Comparison of ENCODE assay signal across 35 mouse cellular contexts in genomic region chr4:134108196-134108595, GRCm38 (mm10). TPM values are rescaled to one million over a fixed set of nuclear protein-coding genes. Genes with fewer than 3 reads are reported as not detected.
DNase-seq lines count a peak whose midpoint lies in the region; ATAC-seq and TF ChIP-seq lines count a peak whose summit lies in the region.
"Had no signal": no experiment of that assay in that cellular context is flagged by ENCODE, and none has a peak within 500 bp of the region (broad histone marks: within the 10 kb centered on the region; RNA-seq: fewer than 3 reads in every experiment).

No protein-coding gene starts in this region.

- peaks cover 48% of the 10 kb centered on the region for H3K4me1 ChIP-seq in hindbrain, embryonic 10.5 days (replicated peaks)
- H3K4me1 ChIP-seq in hindbrain, postnatal 0 days (ENCODE audit: insufficient read depth, low read length): no peaks in the 10 kb centered on the region
- H3K4me1 ChIP-seq in lung, postnatal 0 days (ENCODE audit: insufficient read depth, low read depth, low read length): no peaks in the 10 kb centered on the region; the same call in 1 of the 2 replicates
- peaks cover 19 to 42% of the 10 kb centered on the region in 2 experiments; a peak in 3 of 4 replicates for H3K4me1 ChIP-seq in ES-E14 (ENCODE audit: control insufficient read depth in 2 of 2, insufficient read depth in 2 of 2, low read length in 2 of 2, poor library complexity in 1 of 2)
- H3K4me1 ChIP-seq in limb, embryonic 10.5 days: peaks cover 32% of the 10 kb centered on the region
- H3K4me1 ChIP-seq in forebrain, embryonic 15.5 days: peaks cover 2% of the 10 kb centered on the region; the same call in 1 of the 2 replicates

- H3K27me3 ChIP-seq in hindbrain, embryonic 10.5 days (ENCODE audit: insufficient read depth, poor library complexity, severe bottlenecking): no peaks in the 10 kb centered on the region
- no peaks in the 10 kb centered on the region for H3K27me3 ChIP-seq in hindbrain, postnatal 0 days (ENCODE audit: insufficient read depth, low read length)
- H3K27me3 ChIP-seq in lung, postnatal 0 days (replicated peaks; ENCODE audit: insufficient read depth, low read length): no peaks in the 10 kb centered on the region
- no peaks in the 10 kb centered on the region for H3K27me3 ChIP-seq in limb, embryonic 10.5 days (ENCODE audit: low read depth, poor library complexity, severe bottlenecking)
- no peaks in the 10 kb centered on the region for H3K27me3 ChIP-seq in forebrain, embryonic 15.5 days
- H3K27me3 ChIP-seq: limb, embryonic 13.5 days; midbrain, embryonic 12.5 days; neural tube, embryonic 13.5 days had no signal

- no peak for TF ChIP-seq CTCF in hindbrain, postnatal 0 days (IDR thresholded peaks at IDR 0.05; ENCODE audit: low read depth)
- TF ChIP-seq CTCF in lung, postnatal 0 days (IDR thresholded peaks at IDR 0.05): no peak

- no peak for TF ChIP-seq EP300 in lung, postnatal 0 days (IDR thresholded peaks at IDR 0.05)

- no peak overlapping the region for H3K9ac ChIP-seq in hindbrain, postnatal 0 days (replicated peaks; ENCODE audit: low read length)
- H3K9ac ChIP-seq in lung, postnatal 0 days (replicated peaks; ENCODE audit: low read depth): no peak overlapping the region
- 0 out of 2 replicates have a peak overlapping the region, but pooled peaks have one; percentile 16 for H3K9ac ChIP-seq in ES-E14 (ENCODE audit: insufficient read depth, low read depth, low read length, poor library complexity, severe bottlenecking)
- H3K9ac ChIP-seq in forebrain, embryonic 15.5 days (replicated peaks): no peak overlapping the region
- H3K9ac ChIP-seq: hindbrain, embryonic 14.5 days; limb, embryonic 13.5 days; midbrain, embryonic 12.5 days; neural tube, embryonic 13.5 days had no signal

- DNase-seq in hindbrain, embryonic 10.5 days (ENCODE audit: low spot score): no peak
- DNase-seq in hindbrain, postnatal 0 days (ENCODE audit: low spot score): no peak
- peak; percentile 28 for DNase-seq in lung, postnatal 0 days (ENCODE audit: low spot score)
- DNase-seq in lung, postnatal 4 days: no peak
- DNase-seq in ES-E14 (ENCODE audit: low read depth, low spot score): no peak
- no peak for DNase-seq in limb, embryonic 10.5 days (ENCODE audit: low spot score)
- no peak for DNase-seq in urinary bladder, postnatal 25 days (ENCODE audit: low spot score)
- DNase-seq: adrenal gland, postnatal 14 days; cerebellum, adult 11 months; cerebellum, adult 9-10 months; cerebellum, postnatal 36 days; heart, postnatal 36 days; kidney, adult 2 months; kidney, postnatal 36 days; lung, postnatal 10 days; right cerebral cortex, postnatal 4 days; thymus, adult 2 months; thymus, postnatal 36 days had no signal

- 46% methylated on average over 5 of the region's 5 CpGs for WGBS in hindbrain, embryonic 10.5 days
- 67% methylated on average over 5 of the region's 5 CpGs for WGBS in hindbrain, postnatal 0 days
- 16% methylated on average over 5 of the region's 5 CpGs for WGBS in lung, postnatal 0 days
- WGBS in limb, embryonic 10.5 days: 23% methylated on average over 5 of the region's 5 CpGs
- 62% methylated on average over 5 of the region's 5 CpGs for WGBS in forebrain, embryonic 15.5 days

- no peaks in the 10 kb centered on the region for H3K36me3 ChIP-seq in hindbrain, embryonic 10.5 days
- no peaks in the 10 kb centered on the region for H3K36me3 ChIP-seq in hindbrain, postnatal 0 days (ENCODE audit: insufficient read depth, low read length)
- H3K36me3 ChIP-seq in lung, postnatal 0 days (ENCODE audit: insufficient read depth, low read length): no peaks in the 10 kb centered on the region
- no peaks in the 10 kb centered on the region for H3K36me3 ChIP-seq in ES-E14 (ENCODE audit: control insufficient read depth, insufficient read depth, low read length, poor library complexity, severe bottlenecking)
- no peaks in the 10 kb centered on the region for H3K36me3 ChIP-seq in limb, embryonic 10.5 days
- no peaks in the 10 kb centered on the region for H3K36me3 ChIP-seq in forebrain, embryonic 15.5 days
- H3K36me3 ChIP-seq: limb, embryonic 13.5 days; midbrain, embryonic 12.5 days; neural tube, embryonic 13.5 days had no signal

- peak overlapping the region; percentile 56; the same call in 1 of the 2 replicates for H3K27ac ChIP-seq in hindbrain, embryonic 10.5 days
- no peak overlapping the region for H3K27ac ChIP-seq in hindbrain, postnatal 0 days
- no peak overlapping the region for H3K27ac ChIP-seq in lung, postnatal 0 days (ENCODE audit: low read length)
- H3K27ac ChIP-seq in ES-E14 (ENCODE audit: insufficient read depth, low read depth, low read length, poor library complexity, severe bottlenecking): no peak overlapping the region
- H3K27ac ChIP-seq in limb, embryonic 10.5 days: peak overlapping the region; percentile 36; the same call in 1 of the 2 replicates
- H3K27ac ChIP-seq in forebrain, embryonic 15.5 days (replicated peaks): no peak overlapping the region
- H3K27ac ChIP-seq: hindbrain, embryonic 14.5 days; limb, embryonic 13.5 days; midbrain, embryonic 12.5 days; neural tube, embryonic 13.5 days had no signal

- no peak overlapping the region for H3K4me2 ChIP-seq in hindbrain, postnatal 0 days (ENCODE audit: low read depth, low read length)
- H3K4me2 ChIP-seq in lung, postnatal 0 days (replicated peaks; ENCODE audit: low read depth, low read length): no peak overlapping the region
- no peak overlapping the region for H3K4me2 ChIP-seq in forebrain, embryonic 15.5 days (replicated peaks)
- H3K4me2 ChIP-seq: hindbrain, embryonic 14.5 days; limb, embryonic 13.5 days; liver, embryonic 11.5 days; midbrain, embryonic 12.5 days; neural tube, embryonic 13.5 days had no signal

- no peak for ATAC-seq in hindbrain, postnatal 0 days
- peak; percentile 54 for ATAC-seq in lung, postnatal 0 days
- ATAC-seq in forebrain, embryonic 15.5 days (replicated peaks): no peak
- ATAC-seq: CD4-positive, CD25-positive, alpha-beta regulatory T cell, adult 4 months; forebrain, embryonic 14.5 days had no signal

- H3K9me3 ChIP-seq in hindbrain, embryonic 10.5 days: no peaks in the 10 kb centered on the region
- H3K9me3 ChIP-seq in hindbrain, postnatal 0 days (ENCODE audit: low read length): no peaks in the 10 kb centered on the region
- no peaks in the 10 kb centered on the region for H3K9me3 ChIP-seq in lung, postnatal 0 days (ENCODE audit: low read length)
- no peaks in the 10 kb centered on the region for H3K9me3 ChIP-seq in ES-E14 (ENCODE audit: control insufficient read depth, insufficient read depth, low read depth, low read length)
- no peaks in the 10 kb centered on the region for H3K9me3 ChIP-seq in limb, embryonic 10.5 days (replicated peaks)
- no peaks in the 10 kb centered on the region for H3K9me3 ChIP-seq in forebrain, embryonic 15.5 days
- H3K9me3 ChIP-seq: G1E; limb, embryonic 13.5 days; midbrain, embryonic 12.5 days; neural tube, embryonic 13.5 days had no signal

- no peak overlapping the region for H3K4me3 ChIP-seq in hindbrain, embryonic 10.5 days
- H3K4me3 ChIP-seq in hindbrain, postnatal 0 days (ENCODE audit: low read length): no peak overlapping the region
- H3K4me3 ChIP-seq in lung, postnatal 0 days (ENCODE audit: low read depth, low read length): no peak overlapping the region
- H3K4me3 ChIP-seq in ES-E14 (ENCODE audit: insufficient read depth in 1 of 2, low read depth in 1 of 2, low read length in 2 of 2, poor library complexity in 1 of 2, severe bottlenecking in 1 of 2): no peak overlapping the region
- H3K4me3 ChIP-seq in limb, embryonic 10.5 days: no peak overlapping the region
- no peak overlapping the region for H3K4me3 ChIP-seq in forebrain, embryonic 15.5 days
- H3K4me3 ChIP-seq: limb, embryonic 13.5 days; midbrain, embryonic 12.5 days; neural tube, embryonic 13.5 days had no signal

- in situ Hi-C loops in ES-E14 (cut with MboI; ENCODE audit: low sequenced_read_pairs in 2 of 2, unreplicated experiment in 2 of 2): no loop called here

RNA-seq across cellular contexts. Expression of gene Ubxn11, which starts 5.8 kb away (rescaled TPM):
- polyA plus RNA-seq in hindbrain, embryonic 10.5 days (2016; fragmentation: Nextera tagmentation; extraction: Ambion mirVana): 7.6 and 11.2 TPM in 2 replicates
- 3.5 and 8.9 TPM in 2 replicates for total RNA-seq in hindbrain, postnatal 0 days (2014; rRNA removed)
- polyA plus RNA-seq in hindbrain, postnatal 0 days (2015; fragmentation: Nextera tagmentation; extraction: Ambion mirVana): 14.0 and 14.6 TPM in 2 replicates
- 10.3 and 11.3 TPM in 2 replicates for polyA plus RNA-seq in lung, postnatal 0 days (2015; fragmentation: Nextera tagmentation; extraction: Ambion mirVana)
- total RNA-seq in ES-E14 (2012; rRNA removed): 12.4 and 23.3 TPM in 2 replicates
- 5.1 and 6.5 TPM in 2 replicates for polyA plus RNA-seq in limb, embryonic 10.5 days (2016; fragmentation: Nextera tagmentation; extraction: Ambion mirVana)
- polyA plus RNA-seq in forebrain, embryonic 15.5 days (2015; fragmentation: Nextera tagmentation; extraction: Ambion mirVana): 12.8 and 15.7 TPM in 2 replicates

RNA-seq across cellular contexts. Expression of gene Cd52, which starts 13.3 kb away (rescaled TPM):
- 5.3 and 5.5 TPM in 2 replicates for polyA plus RNA-seq in hindbrain, embryonic 10.5 days (2016; fragmentation: Nextera tagmentation; extraction: Ambion mirVana)
- total RNA-seq in hindbrain, postnatal 0 days (2014; rRNA removed): not detected in 2 replicates
- 2.7 TPM in 2 replicates for polyA plus RNA-seq in hindbrain, postnatal 0 days (2015; fragmentation: Nextera tagmentation; extraction: Ambion mirVana)
- polyA plus RNA-seq in lung, postnatal 0 days (2015; fragmentation: Nextera tagmentation; extraction: Ambion mirVana): 65.8 and 65.9 TPM in 2 replicates
- 1.5 and 13.0 TPM in 2 replicates for total RNA-seq in ES-E14 (2012; rRNA removed)
- polyA plus RNA-seq in limb, embryonic 10.5 days (2016; fragmentation: Nextera tagmentation; extraction: Ambion mirVana): 2.4 and 3.9 TPM in 2 replicates
- polyA plus RNA-seq in forebrain, embryonic 15.5 days (2015; fragmentation: Nextera tagmentation; extraction: Ambion mirVana): 1.5 and 1.9 TPM in 2 replicates

RNA-seq across cellular contexts. Expression of gene Sh3bgrl3, which starts 20.4 kb away (rescaled TPM):
- 333 and 386 TPM in 2 replicates for polyA plus RNA-seq in hindbrain, embryonic 10.5 days (2016; fragmentation: Nextera tagmentation; extraction: Ambion mirVana)
- total RNA-seq in hindbrain, postnatal 0 days (2014; rRNA removed): 220 and 259 TPM in 2 replicates
- 553 and 564 TPM in 2 replicates for polyA plus RNA-seq in hindbrain, postnatal 0 days (2015; fragmentation: Nextera tagmentation; extraction: Ambion mirVana)
- polyA plus RNA-seq in lung, postnatal 0 days (2015; fragmentation: Nextera tagmentation; extraction: Ambion mirVana): 476 and 513 TPM in 2 replicates
- total RNA-seq in ES-E14 (2012; rRNA removed): 87.2 and 96.5 TPM in 2 replicates
- 280 and 308 TPM in 2 replicates for polyA plus RNA-seq in limb, embryonic 10.5 days (2016; fragmentation: Nextera tagmentation; extraction: Ambion mirVana)
- polyA plus RNA-seq in forebrain, embryonic 15.5 days (2015; fragmentation: Nextera tagmentation; extraction: Ambion mirVana): 326 and 335 TPM in 2 replicates

RNA-seq across cellular contexts. Expression of gene Crybg2, which starts 47.6 kb away (rescaled TPM):
- 1.6 and 2.9 TPM in 2 replicates for polyA plus RNA-seq in hindbrain, embryonic 10.5 days (2016; fragmentation: Nextera tagmentation; extraction: Ambion mirVana)
- 1.7 and 2.8 TPM in 2 replicates for total RNA-seq in hindbrain, postnatal 0 days (2014; rRNA removed)
- 5.9 and 6.7 TPM in 2 replicates for polyA plus RNA-seq in hindbrain, postnatal 0 days (2015; fragmentation: Nextera tagmentation; extraction: Ambion mirVana)
- 2.8 and 3.1 TPM in 2 replicates for polyA plus RNA-seq in lung, postnatal 0 days (2015; fragmentation: Nextera tagmentation; extraction: Ambion mirVana)
- total RNA-seq in ES-E14 (2012; rRNA removed): 12.6 and 30.9 TPM in 2 replicates
- 3.5 and 4.4 TPM in 2 replicates for polyA plus RNA-seq in limb, embryonic 10.5 days (2016; fragmentation: Nextera tagmentation; extraction: Ambion mirVana)
- polyA plus RNA-seq in forebrain, embryonic 15.5 days (2015; fragmentation: Nextera tagmentation; extraction: Ambion mirVana): 1.0 and 1.8 TPM in 2 replicates
- total RNA-seq: adrenal gland, postnatal 14 days; gastrocnemius, adult 8-10 months; heart, postnatal 36 days had no signal

RNA-seq across cellular contexts. Expression of gene Zfp683, which starts 54.6 kb away (rescaled TPM):
- polyA plus RNA-seq in hindbrain, embryonic 10.5 days (2016; fragmentation: Nextera tagmentation; extraction: Ambion mirVana): not detected in 2 replicates
- not detected in 2 replicates for total RNA-seq in hindbrain, postnatal 0 days (2014; rRNA removed)
- not detected in 2 replicates for polyA plus RNA-seq in hindbrain, postnatal 0 days (2015; fragmentation: Nextera tagmentation; extraction: Ambion mirVana)
- not detected in 2 replicates for polyA plus RNA-seq in lung, postnatal 0 days (2015; fragmentation: Nextera tagmentation; extraction: Ambion mirVana)
- not detected in 2 replicates for total RNA-seq in ES-E14 (2012; rRNA removed)
- not detected in 2 replicates for polyA plus RNA-seq in limb, embryonic 10.5 days (2016; fragmentation: Nextera tagmentation; extraction: Ambion mirVana)
- polyA plus RNA-seq in forebrain, embryonic 15.5 days (2015; fragmentation: Nextera tagmentation; extraction: Ambion mirVana): not detected in 2 replicates
- total RNA-seq: adrenal gland, postnatal 14 days; G1E; gastrocnemius, adult 8-10 months; granulocyte monocyte progenitor cell, adult 5-6 weeks; heart, postnatal 36 days; layer of hippocampus, postnatal 36 days; left cerebral cortex, postnatal 14 days had no signal
- polyA plus RNA-seq: embryonic facial prominence, embryonic 11.5 days; forebrain, embryonic 14.5 days; G1E; hindbrain, embryonic 14.5 days; intestine, embryonic 14.5 days; kidney, embryonic 16.5 days; limb, embryonic 13.5 days; liver, embryonic 11.5 days; liver, embryonic 16.5 days; midbrain, embryonic 12.5 days; neural tube, embryonic 13.5 days had no signal

Comparison
In these comparisons a context has a peak if more than half of its experiments do, and no peak if none do; other contexts are left out.
1. H3K27ac ChIP-seq: peak in hindbrain, embryonic 10.5 days (single experiment) and limb, embryonic 10.5 days (single experiment); none in hindbrain, postnatal 0 days (single experiment), lung, postnatal 0 days (single experiment), ES-E14 (single experiment) and forebrain, embryonic 15.5 days (single experiment).
2. RNA of gene Cd52, which starts 13.3 kb away (polyA plus RNA-seq): 65.8 to 65.9 TPM in lung, postnatal 0 days; 5.3 to 5.5 TPM in hindbrain, embryonic 10.5 days, 2.4 to 3.9 TPM in limb, embryonic 10.5 days, 2.7 TPM in hindbrain, postnatal 0 days and 1.5 to 1.9 TPM in forebrain, embryonic 15.5 days; every median in the first group is over 10 times any median in the second.